Mouse (Mus musculus) cerebral cortex, adult 2 months (tissue): ENCODE measurements around the gene Zbtb22.

Experiments
- WGBS: fragments of 180-500 bp; shearing (Covaris S2); methylation state at CpG from one replicate; pipeline ENCODE4 v1.1.7; 2018; 5-methylcytosine and 5-hydroxymethylcytosine counted together

Gene Zbtb22

DNA sequence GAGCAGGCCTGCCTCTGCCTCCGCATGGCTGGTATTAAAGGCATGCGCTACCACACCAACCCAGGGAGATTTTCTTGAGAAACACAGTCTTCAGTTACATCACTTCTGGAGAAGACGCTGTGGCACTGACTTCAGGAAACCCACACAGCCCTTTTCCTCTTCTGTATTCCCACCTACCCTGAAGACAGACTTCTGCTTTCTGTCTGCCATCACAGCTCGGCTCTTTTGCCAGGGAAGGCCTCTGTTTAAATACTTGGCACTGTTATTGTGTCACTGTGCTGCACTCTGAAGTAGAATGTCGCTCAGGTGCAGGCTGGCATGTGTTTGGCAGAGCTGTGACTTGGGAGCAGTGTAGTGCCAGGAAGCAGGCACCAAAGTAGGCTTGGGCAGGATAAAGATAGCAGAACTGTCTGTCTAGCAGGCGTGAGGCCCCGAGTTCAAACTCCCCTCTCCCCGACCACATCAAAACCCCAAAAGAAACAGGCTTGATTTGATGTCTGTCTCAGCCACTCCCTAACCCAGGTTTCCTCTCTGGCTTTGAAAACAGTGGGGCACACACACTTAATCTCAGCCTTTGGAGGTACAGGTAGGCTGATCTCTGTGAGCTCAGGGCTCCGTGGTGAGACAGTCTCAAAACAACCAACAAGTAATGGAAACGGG lies 31.9 kb downstream of the Zbtb22 start:
- 59% methylated on average over 10 of the region's 10 CpGs for WGBS

DNA sequence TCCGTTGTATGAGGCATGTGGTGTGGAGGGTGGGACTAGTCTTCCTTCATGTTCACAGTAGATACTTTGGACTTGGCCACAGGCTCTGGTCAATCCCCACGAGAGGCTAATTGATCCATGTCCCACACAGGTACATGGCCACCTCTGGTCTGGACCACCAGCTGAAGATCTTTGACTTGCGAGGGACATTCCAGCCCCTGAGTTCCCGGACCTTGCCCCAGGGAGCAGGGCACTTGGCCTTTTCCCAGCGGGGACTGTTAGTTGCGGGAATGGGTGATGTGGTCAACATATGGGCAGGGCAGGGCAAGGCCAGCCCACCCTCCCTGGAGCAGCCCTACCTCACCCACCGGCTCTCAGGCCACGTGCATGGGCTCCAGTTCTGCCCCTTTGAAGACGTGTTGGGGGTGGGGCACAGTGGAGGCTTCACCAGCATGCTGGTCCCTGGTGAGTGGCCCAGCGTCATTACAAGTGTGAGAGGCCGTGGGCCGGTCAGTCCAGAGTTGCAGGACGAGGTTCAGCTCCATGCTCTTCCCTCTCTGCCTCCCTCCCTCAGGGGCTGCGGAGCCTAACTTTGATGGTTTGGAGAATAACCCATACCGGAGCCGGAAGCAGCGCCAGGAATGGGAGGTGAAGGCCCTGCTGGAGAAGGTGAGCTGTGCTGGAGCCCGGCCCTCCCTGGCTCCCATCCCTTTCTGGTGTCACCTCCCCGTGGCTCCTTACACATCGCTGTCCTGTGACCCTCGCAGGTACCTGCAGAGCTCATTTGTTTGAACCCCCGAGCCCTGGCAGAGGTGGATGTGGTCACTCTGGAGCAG lies 32.6 kb downstream of the Zbtb22 start:
- 86% methylated on average over 22 of the region's 22 CpGs for WGBS

DNA sequence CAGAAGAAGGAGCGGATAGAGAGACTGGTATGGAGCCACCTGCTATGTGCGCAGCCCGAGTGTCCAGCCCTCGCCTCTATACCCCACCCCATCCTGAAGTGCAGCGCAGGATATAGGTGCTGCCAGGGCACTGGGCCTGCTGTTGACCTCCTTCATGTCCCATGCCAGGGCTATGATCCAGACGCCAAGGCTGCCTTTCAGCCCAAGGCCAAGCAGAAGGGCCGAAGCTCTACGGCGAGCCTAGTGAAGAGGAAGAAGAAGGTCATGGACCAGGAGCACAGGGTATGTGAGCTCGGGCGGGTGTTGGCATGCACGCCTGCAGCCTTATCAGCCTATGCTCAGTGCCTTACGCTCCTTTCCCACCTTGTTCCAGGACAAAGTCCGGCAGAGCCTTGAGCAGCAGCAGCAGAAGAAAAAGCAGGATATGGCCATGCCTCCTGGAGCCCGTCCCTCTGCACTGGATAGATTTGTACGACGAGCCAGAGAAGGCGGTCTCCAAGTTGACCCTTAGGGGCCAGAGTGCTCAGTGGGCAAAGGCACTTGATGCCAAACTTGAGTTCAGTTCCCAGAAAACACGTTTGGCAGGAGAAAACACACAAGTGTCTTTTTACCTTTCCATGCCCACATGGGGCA lies 33.3 kb downstream of the Zbtb22 start:
- WGBS: 88% methylated on average over 19 of the region's 19 CpGs

GRCm38 (mm10) chr17:33950131-33950625 lies 34.5 kb downstream of the Zbtb22 start:
- 57% methylated on average over 10 of the region's 10 CpGs for WGBS

GRCm38 (mm10) chr17:33951021-33951946 lies 35.6 kb downstream of the Zbtb22 start, which contains the start of gene B3galt4:
Gene B3galt4, minus strand, starts transcription at chr17:33951488.
- WGBS: under 1% methylated on average over 45 of the region's 45 CpGs

GRCm38 (mm10) chr17:33952015-33952414 lies 36.3 kb downstream of the Zbtb22 start:
- WGBS: 77% methylated on average over 13 of the region's 13 CpGs

GRCm38 (mm10) chr17:33952879-33953278 lies 37.2 kb downstream of the Zbtb22 start:
- 66% methylated on average over 4 of the region's 4 CpGs for WGBS

GRCm38 (mm10) chr17:33953310-33953709 lies 37.6 kb downstream of the Zbtb22 start:
- WGBS: 82% methylated on average over 3 of the region's 3 CpGs

DNA sequence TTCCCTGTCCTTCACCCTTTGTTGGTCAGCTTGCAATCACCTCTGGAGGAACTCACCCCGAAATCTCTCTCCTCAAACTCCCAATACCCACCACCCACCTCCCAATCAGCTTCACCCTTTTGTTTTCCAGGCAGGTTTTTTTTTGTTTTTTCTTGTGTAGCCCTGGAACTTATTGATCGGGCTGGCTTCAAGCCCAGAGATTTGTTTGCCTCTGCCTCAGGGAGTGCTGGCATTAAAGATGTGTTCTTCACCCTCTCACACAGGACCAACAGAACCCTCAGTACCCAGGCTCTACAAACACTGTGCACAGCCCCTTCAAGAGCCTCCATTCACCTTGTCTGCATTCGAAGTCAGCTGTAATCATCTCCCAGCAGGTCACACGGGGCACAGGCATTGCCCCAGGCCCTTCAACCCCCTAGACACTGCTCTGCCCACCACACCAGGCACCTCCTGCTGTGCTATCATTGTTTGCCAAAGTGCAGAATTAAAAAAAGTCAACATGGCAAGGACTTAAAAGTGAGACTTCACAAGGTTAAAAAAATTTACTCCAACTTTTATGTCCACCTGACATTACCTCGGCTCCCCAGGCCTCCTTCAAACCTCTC lies 38.4 kb downstream of the Zbtb22 start:
- WGBS: 16% methylated on average over 5 of the region's 5 CpGs

GRCm38 (mm10) chr17:33954646-33955554 lies 39.2 kb downstream of the Zbtb22 start:
- under 1% methylated on average over 33 of the region's 33 CpGs for WGBS

GRCm38 (mm10) chr17:33955555-33956214 lies 40.0 kb downstream of the Zbtb22 start, which contains the start of the genes Vps52 and Rps18:
Gene Vps52, plus strand, starts transcription at chr17:33955812.
Gene Rps18, minus strand, starts transcription at chr17:33956001.
- under 1% methylated on average over 50 of the region's 50 CpGs for WGBS

- 6% methylated on average over 10 of the region's 10 CpGs for WGBS
Observed at GRCm38 (mm10) chr17:33956336-33956735, 40.6 kb downstream of the Zbtb22 start.

GRCm38 (mm10) chr17:33957493-33957892 lies 41.8 kb downstream of the Zbtb22 start:
- 84% methylated on average over 6 of the region's 6 CpGs for WGBS

DNA sequence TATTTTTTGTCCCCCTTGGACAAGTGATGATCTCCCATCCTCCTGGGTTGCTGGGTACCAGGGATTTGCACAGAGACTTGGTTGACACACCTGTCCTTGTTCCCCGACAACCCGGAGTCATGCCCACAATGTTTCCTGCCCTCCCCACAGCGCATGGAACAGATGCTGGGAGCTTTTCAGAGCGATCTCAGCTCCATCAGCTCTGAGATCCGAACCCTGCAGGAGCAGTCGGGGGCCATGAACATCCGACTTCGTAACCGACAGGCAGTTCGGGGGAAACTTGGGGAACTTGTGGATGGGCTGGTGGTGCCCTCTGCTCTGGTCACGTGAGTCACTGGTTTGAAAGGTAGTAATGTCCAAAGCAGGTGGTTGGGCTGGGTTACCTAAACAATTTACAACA lies 42.7 kb downstream of the Zbtb22 start:
- 95% methylated on average over 11 of the region's 11 CpGs for WGBS

- 95% methylated on average over 13 of the region's 13 CpGs for WGBS
Observed at GRCm38 (mm10) chr17:33959135-33959534, 43.4 kb downstream of the Zbtb22 start.

DNA sequence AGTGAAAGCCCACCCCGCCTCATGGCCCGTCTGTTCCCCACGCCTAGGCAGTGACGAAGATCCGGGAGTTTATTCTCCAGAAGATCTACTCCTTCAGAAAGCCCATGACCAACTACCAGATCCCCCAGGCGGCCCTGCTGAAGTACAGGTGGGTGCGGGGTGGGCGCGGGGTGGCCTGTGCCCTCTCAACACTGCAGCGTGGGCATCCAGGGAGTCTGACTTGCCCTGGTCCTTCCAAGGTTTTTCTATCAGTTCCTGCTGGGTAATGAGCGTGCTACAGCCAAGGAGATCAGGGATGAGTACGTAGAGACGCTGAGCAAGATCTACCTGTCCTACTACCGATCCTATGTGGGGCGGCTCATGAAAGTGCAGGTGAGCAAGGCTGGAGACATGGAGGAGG lies 44.2 kb downstream of the Zbtb22 start:
- 90% methylated on average over 15 of the region's 15 CpGs for WGBS

- WGBS: 89% methylated on average over 7 of the region's 7 CpGs
Observed at GRCm38 (mm10) chr17:33962876-33963275, 47.2 kb downstream of the Zbtb22 start.

DNA sequence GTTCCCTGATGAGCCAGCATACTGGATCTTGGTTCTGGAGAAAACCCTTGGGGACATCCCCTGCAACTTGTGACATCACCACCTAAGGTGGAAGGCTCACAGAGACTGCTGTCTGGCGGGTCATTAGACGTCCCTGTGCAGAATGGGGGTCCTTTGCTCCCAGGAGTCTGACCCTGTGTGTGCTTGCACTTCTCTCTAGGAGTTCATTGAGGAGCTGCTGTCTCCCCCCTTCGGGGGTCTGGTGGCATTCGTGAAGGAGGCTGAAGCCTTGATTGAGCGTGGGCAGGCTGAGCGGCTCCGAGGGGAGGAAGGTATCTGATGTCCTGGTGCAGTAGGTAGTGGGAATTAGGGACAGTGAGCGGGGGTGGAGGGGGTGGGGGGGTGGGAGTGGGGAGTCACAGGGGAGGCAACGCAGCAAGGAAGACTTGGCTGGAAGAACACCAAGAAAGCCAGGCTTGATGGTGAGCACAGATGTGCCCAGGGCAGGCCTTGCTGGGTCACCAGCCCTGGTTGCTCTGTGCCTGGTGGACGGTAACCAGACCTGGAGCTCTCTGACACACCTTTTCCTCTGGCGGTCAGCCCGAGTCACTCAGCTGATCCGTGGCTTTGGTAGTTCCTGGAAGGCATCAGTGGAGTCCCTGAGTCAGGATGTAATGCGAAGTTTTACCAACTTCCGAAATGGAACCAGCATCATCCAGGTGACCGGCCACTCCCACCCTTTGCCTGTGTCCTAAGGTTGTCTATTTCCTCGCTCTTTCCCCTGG lies 49.6 kb downstream of the Zbtb22 start:
- 88% methylated on average over 17 of the region's 17 CpGs for WGBS
